Mouse (Mus musculus) c-Kit-negative CD71-positive TER-119-positive erythroid progenitor cells, embryonic 14.5 days (primary cell): ENCODE results near the gene Oat.
A peak's percentile ranks its signal among the peaks of the same experiment; 100 is the strongest.

Experiments
- DNase-seq: peaks from one replicate; pipeline ENCODE4 v3.0.0-alpha.2; 2013; ENCODE audit warnings: low read depth, low spot score

Gene Oat

DNA sequence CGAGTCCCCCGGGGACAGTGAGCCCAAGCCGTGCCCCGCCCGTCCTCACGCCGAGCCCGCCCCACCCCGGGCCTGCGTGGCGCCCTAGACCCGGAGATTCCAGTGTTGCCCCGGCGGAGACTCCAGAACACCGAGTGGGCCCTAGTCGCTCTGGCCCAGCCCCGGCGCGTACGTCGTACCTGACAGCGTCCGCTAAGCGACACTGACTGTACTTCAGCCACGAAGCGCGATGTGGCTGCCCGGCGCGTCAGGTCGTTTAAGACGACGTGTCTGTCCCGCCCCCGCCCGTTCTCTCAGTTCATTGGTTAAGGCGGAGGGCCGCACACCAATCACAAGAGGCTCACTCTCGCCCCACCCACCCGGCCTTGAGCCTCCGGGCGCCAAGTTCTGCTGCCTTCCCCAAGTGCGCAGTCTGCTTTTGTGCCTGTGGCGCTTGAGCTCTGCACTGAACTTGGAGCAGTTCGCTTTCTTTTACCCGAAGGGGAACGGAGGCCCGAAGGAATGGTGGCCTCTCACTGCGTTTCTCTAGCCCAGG is at the start of gene Oat:
TSS of gene Oat (minus strand) at position 283 of the 535 bp plus-strand sequence.
- peak; percentile 94 for DNase-seq

- DNase-seq: no peak
Measured at GRCm38 (mm10) chr7:132624161-132624560, 48.0 kb upstream of the Oat start.

DNA sequence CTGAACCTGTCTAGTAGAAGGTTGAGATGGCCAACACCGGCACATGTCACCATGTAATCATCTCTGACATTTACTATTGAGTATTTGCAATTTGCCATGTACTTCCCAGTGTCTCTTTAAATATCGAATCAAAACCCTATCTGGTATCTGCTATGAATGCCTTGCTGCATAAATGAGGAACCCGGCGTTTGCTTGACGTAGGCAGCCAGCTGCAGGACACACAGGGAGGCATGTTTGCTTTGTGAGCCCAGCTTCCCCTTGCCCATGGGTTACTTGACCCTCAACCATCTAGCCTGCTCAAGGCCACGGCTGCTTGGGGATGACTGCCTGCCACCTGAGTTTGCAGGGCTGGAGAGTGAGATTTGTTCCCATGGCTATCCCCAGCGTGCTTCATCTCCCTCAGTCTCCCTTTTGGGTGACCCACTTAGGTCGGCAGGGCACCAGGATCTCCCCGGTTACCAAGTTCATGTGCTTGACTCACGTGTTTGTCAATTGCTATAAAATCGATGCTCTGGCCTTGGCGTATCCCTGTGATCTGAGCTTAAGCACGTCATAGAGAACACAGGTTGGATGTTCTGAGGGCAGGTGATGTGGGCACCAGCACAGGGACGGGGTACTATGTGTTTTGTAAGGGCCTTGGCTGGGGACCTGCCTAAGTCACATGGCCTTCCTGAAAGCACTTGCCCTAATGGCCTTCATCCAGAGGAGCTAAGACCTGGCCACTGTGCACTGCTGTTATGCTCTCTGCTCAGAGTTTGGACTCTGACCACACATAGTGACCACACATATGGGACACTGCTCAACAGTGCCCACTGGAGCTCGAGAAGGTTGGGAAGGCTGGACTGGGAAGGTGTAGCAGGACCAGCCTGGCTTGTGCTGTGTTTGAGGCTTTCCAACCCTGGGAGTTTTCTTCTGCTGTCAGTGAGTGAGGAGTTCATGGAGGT is 44.0 kb upstream of the Oat start:
- DNase-seq: no peak

- DNase-seq: no peak
Measured at GRCm38 (mm10) chr7:132619549-132619948, 43.4 kb upstream of the Oat start.

DNA sequence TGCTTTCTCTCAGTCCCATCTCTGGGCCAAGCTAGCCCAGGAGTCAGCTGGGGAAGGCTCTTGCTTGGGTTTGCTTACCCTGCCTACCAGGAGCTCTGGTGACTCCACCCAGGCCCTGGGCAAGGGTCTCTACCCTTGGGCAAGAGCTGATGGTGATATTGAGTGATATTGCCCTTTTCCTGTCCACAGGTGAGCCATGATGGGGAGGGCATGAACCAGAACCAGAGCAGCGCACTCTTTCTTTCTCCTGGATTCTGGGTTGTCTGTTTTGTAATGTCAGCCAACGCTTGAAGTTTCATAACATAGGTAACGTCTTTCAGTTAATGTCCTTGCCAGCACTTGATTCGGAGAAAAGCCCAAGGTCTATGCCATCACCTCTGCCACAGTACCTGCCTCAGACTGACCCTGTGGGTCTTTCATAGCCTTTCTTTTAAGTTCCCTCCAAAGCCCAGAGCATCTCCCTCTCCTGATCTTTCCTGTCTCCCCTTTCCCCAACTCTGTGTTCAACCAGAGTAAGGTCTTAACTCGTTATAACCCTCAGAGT is 40.9 kb upstream of the Oat start:
- DNase-seq: no peak

GRCm38 (mm10) chr7:132616391-132616790 is 40.2 kb upstream of the Oat start:
- DNase-seq: no peak

GRCm38 (mm10) chr7:132615346-132615745 is 39.1 kb upstream of the Oat start:
- no peak for DNase-seq

GRCm38 (mm10) chr7:132611530-132611929 is 35.3 kb upstream of the Oat start:
- DNase-seq: no peak

GRCm38 (mm10) chr7:132610468-132611318 is 34.5 kb upstream of the Oat start, which contains the start of gene Lhpp:
TSS of gene Lhpp (plus strand) at chr7:132610638.
- peak; percentile 54 for DNase-seq

DNA sequence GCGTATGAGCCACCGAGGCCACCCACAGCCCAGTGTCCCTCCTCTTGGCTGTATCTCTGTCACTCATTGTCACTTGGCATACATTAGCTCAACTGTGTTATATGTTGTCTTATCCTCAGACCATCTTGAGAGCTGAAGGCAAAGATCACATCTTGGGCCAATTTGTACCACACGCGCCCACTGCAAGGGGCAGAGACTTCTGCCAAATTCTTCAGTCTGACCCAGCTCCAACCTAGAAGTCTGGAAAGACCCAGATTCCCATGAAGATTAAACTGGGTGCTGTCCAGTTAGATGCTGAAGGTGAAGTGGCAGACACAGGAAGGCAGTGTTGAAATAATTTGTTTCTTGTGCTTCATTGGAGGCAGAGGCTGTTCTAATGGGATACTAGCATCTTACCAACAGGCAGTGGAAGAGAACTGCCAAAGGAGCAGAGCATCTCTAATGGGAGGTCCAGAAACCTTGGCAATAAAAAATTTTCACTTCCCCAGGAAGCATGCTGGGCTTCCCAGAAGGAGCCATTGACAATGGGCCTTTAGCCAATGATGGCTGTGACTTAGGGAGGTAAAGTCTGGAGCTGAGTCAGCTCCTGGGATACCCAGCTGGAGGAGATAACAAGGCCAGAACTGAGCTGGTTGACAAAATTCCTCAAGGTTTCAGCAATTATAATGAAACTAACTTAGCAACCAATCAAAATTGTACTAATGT is 32.3 kb upstream of the Oat start:
- DNase-seq: no peak

DNA sequence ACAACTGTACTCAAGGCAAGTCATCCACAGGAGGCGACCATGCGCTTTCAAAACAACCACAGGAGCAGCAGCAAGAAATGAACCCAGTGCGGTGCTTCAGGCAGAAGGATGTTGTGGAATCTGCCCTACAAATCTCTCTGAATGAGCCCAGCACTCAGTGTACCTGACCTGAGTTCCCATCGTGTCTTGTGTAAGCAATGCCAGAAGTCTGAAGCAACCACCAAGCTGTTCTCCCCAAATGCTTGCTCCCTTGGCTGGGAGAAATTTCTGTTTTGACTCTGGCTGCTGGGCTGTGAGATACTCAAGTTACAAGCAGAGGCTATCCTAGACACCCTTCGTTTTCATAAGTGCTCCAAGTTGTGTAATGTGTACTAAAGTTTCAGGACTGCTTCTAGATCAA is 29.5 kb upstream of the Oat start:
- DNase-seq: no peak

DNA sequence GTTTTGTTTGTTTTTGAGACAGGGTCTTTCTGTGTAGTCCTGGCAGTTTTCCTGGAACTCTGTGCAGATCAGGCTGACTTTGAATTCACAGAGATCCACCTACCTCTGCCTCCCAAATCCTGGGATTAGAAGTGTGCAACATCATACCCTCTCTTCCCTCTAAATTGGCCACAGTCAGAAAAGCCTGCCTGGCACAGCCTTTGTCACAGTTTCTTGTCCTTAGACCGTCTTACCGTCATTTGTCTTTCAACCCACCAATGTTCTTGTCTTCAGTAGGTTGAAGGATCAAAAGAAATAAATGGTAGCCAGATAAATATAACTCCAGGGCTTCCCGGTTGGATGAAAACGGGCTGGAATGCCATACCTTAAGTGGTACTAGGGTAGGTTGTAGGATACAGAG is 28.5 kb upstream of the Oat start:
- no peak for DNase-seq

DNA sequence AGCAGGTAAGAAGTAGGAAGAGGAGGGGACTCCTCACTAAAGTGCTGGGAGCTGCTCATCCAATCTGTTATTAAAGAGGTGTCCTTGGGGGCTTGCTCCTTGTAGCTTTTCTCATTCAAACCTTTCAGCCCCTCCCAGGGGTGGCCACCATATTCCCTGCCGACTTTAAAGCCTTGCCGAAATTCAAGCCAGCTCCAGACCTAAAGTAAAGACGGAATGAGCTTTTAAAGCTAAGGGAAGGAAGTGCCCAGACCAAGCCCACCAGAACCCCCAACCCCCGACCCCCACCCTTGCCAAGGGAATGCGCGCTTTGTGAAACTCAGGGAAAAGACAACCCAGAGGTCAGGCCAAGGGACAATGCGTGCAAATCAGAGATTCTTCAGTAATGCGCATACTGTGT is 24.7 kb upstream of the Oat start:
- no peak for DNase-seq

DNA sequence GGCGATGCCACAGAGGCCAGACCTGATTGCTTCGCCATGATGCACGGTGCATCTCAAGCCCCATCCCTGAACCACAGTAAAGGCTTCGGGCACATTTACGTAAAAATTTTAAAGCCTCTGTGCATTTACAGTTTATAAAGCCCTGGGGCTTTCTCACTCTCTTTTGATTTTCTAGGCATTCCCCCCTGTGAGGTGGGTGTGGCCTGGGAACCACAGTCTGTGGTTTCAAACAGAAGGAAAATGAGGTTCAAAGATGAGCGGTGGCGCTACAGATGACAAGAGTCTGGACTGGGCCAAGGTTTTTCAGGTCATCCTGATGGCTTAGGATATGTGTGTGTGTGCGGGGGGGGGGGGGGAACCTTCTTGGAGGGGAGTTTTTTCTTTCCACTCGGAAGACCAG is 23.8 kb upstream of the Oat start:
- DNase-seq: no peak

DNA sequence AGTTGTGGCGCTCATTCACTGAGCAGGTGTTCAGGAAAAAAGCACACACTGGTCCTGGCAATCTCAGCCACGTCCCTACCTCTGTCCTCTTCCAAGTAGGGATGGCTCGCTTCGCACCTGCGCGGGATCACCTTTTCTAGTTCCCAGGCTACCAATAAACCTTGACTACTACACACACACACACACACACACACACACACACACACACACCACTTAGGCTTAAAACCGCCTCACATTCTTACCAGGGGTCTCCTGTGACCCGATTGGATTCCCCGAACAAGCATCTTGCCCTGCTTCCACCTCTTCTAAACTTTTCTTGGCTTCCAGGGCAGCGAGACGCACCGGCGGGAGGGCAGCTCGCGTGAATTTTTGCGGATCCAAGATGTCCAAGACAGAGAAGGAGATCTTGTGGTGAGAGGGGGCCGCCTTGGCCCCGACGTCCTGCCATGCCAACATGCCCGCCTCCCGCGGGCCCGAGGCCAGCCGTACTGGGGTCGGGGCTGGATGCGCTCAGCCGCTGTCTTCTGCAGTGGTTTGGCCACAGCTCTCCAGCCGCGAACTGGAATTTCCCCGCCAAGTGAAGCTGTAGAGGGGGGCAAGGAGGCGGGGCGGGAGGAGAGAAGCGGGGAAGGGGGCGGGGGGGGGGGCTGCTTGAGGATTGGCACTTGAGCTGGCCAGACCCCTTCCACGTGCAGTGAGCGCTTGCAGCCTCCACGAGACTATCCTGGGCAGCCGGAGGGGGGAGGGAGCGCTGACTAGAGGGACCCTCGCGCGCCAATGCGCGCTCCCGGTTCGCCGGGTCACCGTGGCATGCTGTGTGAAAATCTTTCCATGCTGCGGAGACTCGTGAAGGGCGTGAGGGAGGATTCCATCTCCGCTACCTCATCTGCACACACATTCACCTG is 23.1 kb upstream of the Oat start, which contains the start of gene Nkx1-2:
TSS of gene Nkx1-2 (minus strand) at position 567 of the 905 bp plus-strand sequence.
- DNase-seq: no peak

GRCm38 (mm10) chr7:132597251-132598041 is 21.2 kb upstream of the Oat start:
- no peak for DNase-seq

GRCm38 (mm10) chr7:132596557-132597250 is 20.5 kb upstream of the Oat start:
- no peak for DNase-seq

- DNase-seq: no peak
Measured at GRCm38 (mm10) chr7:132595787-132596186, 19.6 kb upstream of the Oat start.

DNA sequence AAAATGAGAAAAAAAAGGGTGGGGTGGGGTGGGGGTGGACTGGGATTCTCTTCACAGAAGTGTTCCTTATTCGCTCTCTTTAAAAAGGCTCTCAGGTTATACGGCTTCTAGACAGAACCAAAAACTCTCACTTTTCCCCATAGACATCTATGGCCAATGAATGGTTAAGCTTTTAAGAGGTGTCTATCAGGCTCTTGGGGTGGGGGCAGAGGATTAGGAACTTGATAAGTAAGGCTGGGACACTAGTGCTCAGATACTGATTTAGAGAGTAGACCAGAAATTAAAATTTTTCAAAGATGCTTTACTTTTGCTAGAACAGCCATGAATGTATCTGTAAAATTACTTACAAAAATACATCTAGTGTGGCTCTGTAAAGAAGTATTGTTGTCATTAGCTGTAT is 18.1 kb upstream of the Oat start:
- DNase-seq: no peak
